Mouse (Mus musculus) common myeloid progenitor, adult 5-6 weeks (primary cell): Measurements from ENCODE around the gene Gm10715. TPM values are rescaled to one million over a fixed set of nuclear protein-coding genes. Genes with fewer than 3 reads are reported as not detected.
A peak's percentile ranks its signal among the peaks of the same experiment; 100 is the strongest.
"Not testable (repeated sequence)": the region's sequence is repeated elsewhere in the genome, so short reads cannot be mapped to it uniquely, and the experiment has no call there.

Source experiments
- ATAC-seq: replicated peaks from 2 replicates; pipeline ENCODE4 v1.8.0; 2016; ENCODE audit warnings: low read depth, mild to moderate bottlenecking, moderate TSS enrichment, inconsistent platforms; ENCODE audit not compliant: poor library complexity, severe bottlenecking
- total RNA-seq: library from RNA; stranded (forward); fragments of 200-1000, 187-1606 nt; gene quantifications from 2 replicates; pipeline ENCODE4 v1.2.3, GENCODE M21; 2017

The Gm10715 gene
- 1.8 TPM in 1 of 2 replicates, not detected in the other for total RNA-seq

- ATAC-seq: not testable (repeated sequence)
Measured at GRCm38 (mm10) chr9:3036577-3036976, at the start of gene Gm10715. Gene Gm10715, plus strand, starts transcription at chr9:3036877.

GRCm38 (mm10) chr9:3000445-3000972 is 36.2 kb upstream of the Gm10715 start, which contains the start of gene Gm10722:
Gene Gm10722, plus strand, starts transcription at chr9:3000922.
- ATAC-seq: not testable (repeated sequence)

GRCm38 (mm10) chr9:3001006-3001405 is 35.7 kb upstream of the Gm10715 start:
- ATAC-seq: not testable (repeated sequence)

GRCm38 (mm10) chr9:3001948-3002659 is 34.6 kb upstream of the Gm10715 start:
- peak; percentile 36 for ATAC-seq

- ATAC-seq: not testable (repeated sequence)
Measured at GRCm38 (mm10) chr9:3002794-3003396, 33.8 kb upstream of the Gm10715 start, which contains the start of gene Gm11168. Gene Gm11168, plus strand, starts transcription at chr9:3003346.

- peak; percentile 33; the same call in 1 of the 2 replicates for ATAC-seq
Measured at GRCm38 (mm10) chr9:3006179-3006578, 30.5 kb upstream of the Gm10715 start.

- ATAC-seq: not testable (repeated sequence)
Measured at GRCm38 (mm10) chr9:3006636-3007035, 30.0 kb upstream of the Gm10715 start.

GRCm38 (mm10) chr9:3007272-3007671 is 29.4 kb upstream of the Gm10715 start:
- peak; percentile 15; the same call in 1 of the 2 replicates for ATAC-seq

GRCm38 (mm10) chr9:3009331-3009730 is 27.3 kb upstream of the Gm10715 start:
- peak; percentile 23 for ATAC-seq

- peak; percentile 48 for ATAC-seq
Measured at GRCm38 (mm10) chr9:3012054-3012621, 24.5 kb upstream of the Gm10715 start.

GRCm38 (mm10) chr9:3012733-3013279 is 23.9 kb upstream of the Gm10715 start, which contains the start of gene Gm10721:
Gene Gm10721, plus strand, starts transcription at chr9:3013140.
- peak; percentile 35 for ATAC-seq

GRCm38 (mm10) chr9:3015354-3015753 is 21.3 kb upstream of the Gm10715 start, which contains the start of gene Gm10720:
Gene Gm10720, plus strand, starts transcription at chr9:3015654.
- ATAC-seq: not testable (repeated sequence)

- ATAC-seq: not testable (repeated sequence)
Measured at GRCm38 (mm10) chr9:3015896-3016295, 20.8 kb upstream of the Gm10715 start.

GRCm38 (mm10) chr9:3017108-3017507 is 19.6 kb upstream of the Gm10715 start, which contains the start of gene Gm10719:
Gene Gm10719, plus strand, starts transcription at chr9:3017408.
- ATAC-seq: not testable (repeated sequence)

GRCm38 (mm10) chr9:3018944-3019343 is 17.7 kb upstream of the Gm10715 start:
- not testable (repeated sequence) for ATAC-seq

GRCm38 (mm10) chr9:3019835-3020727 is 16.6 kb upstream of the Gm10715 start:
- ATAC-seq: peak; percentile 45

GRCm38 (mm10) chr9:3022316-3023008 is 14.2 kb upstream of the Gm10715 start:
- ATAC-seq: not testable (repeated sequence)

GRCm38 (mm10) chr9:3023312-3023984 is 13.2 kb upstream of the Gm10715 start, which contains the start of gene Gm10718:
Gene Gm10718, plus strand, starts transcription at chr9:3023547.
- not testable (repeated sequence) for ATAC-seq
